Mouse (Mus musculus): ENCODE data around the gene Irf8.

GRCm38 (mm10) chr8:120700053-120700452 lies 36.1 kb upstream of the Irf8 start:
- no peak for TF ChIP-seq CTCF (IDR thresholded peaks at IDR 0.05; ENCODE audit: low read depth, low read length)
- no peak for TF ChIP-seq TAL1 (conservative IDR thresholded peaks at IDR 0.05; ENCODE audit: low read depth, low read length)
